Mouse (Mus musculus) cortical plate, adult 2 months (tissue): Measurements from ENCODE around the gene Defa21.

ENCODE experiments used
- CTCF ChIP-seq: fragments of 200-500 bp; IDR thresholded peaks from 2 replicates; pipeline ENCODE4 v1.5.1; 2011; ENCODE audit warnings: mild to moderate bottlenecking, control low read depth, low read length; ENCODE audit not compliant: insufficient read depth; ENCODE audit errors: extremely low read depth
- POLR2A ChIP-seq: fragments of 200-500 bp; IDR thresholded peaks from 2 replicates; pipeline ENCODE4 v1.6.1; 2011; ENCODE audit warnings: mild to moderate bottlenecking, low read length, control low read depth; ENCODE audit not compliant: insufficient read depth; ENCODE audit errors: extremely low read depth

- no peak for TF ChIP-seq CTCF
- TF ChIP-seq POLR2A: no peak
Measured at GRCm38 (mm10) chr8:21001171-21001570, 24.2 kb upstream of the Defa21 start.
